ENCODE assay signal across 8 mouse cellular contexts in genomic region chr12:103433986-103434731, GRCm38 (mm10). TPM values are rescaled to one million over a fixed set of nuclear protein-coding genes. Genes with fewer than 3 reads are reported as not detected.
A peak's percentile ranks its signal among the peaks of the same experiment; 100 is the strongest.
DNase-seq lines count a peak whose midpoint lies in the region; ATAC-seq and TF ChIP-seq lines count a peak whose summit lies in the region.

Gene Ifi27, plus strand, starts transcription at chr12:103434211.

- H3K9ac ChIP-seq in heart, embryonic 15.5 days, result no peak within 1 kb of the TSS

- H3K9me3 ChIP-seq in heart, embryonic 15.5 days (replicated peaks), result no peaks in the 10 kb centered on the region

- peak within 1 kb of the TSS; percentile 48 for H3K4me2 ChIP-seq in heart, embryonic 15.5 days

- no peaks in the 10 kb centered on the region for H3K27me3 ChIP-seq in heart, embryonic 15.5 days

- DNase-seq in right cerebral cortex, adult 2 months (ENCODE audit: low spot score in 2 of 2), result peak; percentile 45 to 59
- no peak for DNase-seq in right cerebral cortex, postnatal 14 days
- DNase-seq in brain, embryonic 18.5 days (ENCODE audit: low read depth, low spot score), result peak; percentile 16
- DNase-seq in layer of hippocampus, adult 18-20 months (ENCODE audit: low spot score in 2 of 2), result peak; percentile 64 to 83
- DNase-seq in lung, adult 2 months, result peak; percentile 65
- peak; percentile 33 to 35 for DNase-seq in spleen, adult 18-20 months
- DNase-seq in cerebellum, adult 9-10 months, result no peak

- H3K4me3 ChIP-seq in heart, embryonic 15.5 days, result peak within 1 kb of the TSS; percentile 37
- H3K4me3 ChIP-seq in lung, adult 2 months (replicated peaks; ENCODE audit: extremely low read depth, low read depth, low read length), result peak within 1 kb of the TSS; percentile 75

- H3K4me1 ChIP-seq in heart, embryonic 15.5 days (replicated peaks), result no peaks in the 10 kb centered on the region; the same call in 1 of the 2 replicates
- H3K4me1 ChIP-seq in lung, adult 2 months (ENCODE audit: control insufficient read depth, insufficient read depth, low read length), result peaks cover 12% of the 10 kb centered on the region

- peak within 1 kb of the TSS; percentile 47 for H3K27ac ChIP-seq in heart, embryonic 15.5 days

- ATAC-seq in heart, embryonic 15.5 days (replicated peaks; ENCODE audit: insufficient number of reproducible peaks, insufficient read depth, low FRiP score, low read depth), result peak; percentile 87

- WGBS in heart, embryonic 15.5 days, result 49% methylated on average over 8 of the region's 8 CpGs
- 23% methylated on average over 8 of the region's 8 CpGs for WGBS in lung, adult 2 months

- TF ChIP-seq CTCF in lung, adult 2 months (IDR thresholded peaks at IDR 0.05; ENCODE audit: insufficient read depth, low read length), result no peak

- TF ChIP-seq POLR2A in lung, adult 2 months (IDR thresholded peaks at IDR 0.05; ENCODE audit: borderline replicate concordance, extremely low read depth, low read depth, low read length), result peak; percentile 76; the same call in 1 of the 2 replicates

- no peaks in the 10 kb centered on the region for H3K36me3 ChIP-seq in heart, embryonic 15.5 days

RNA-seq across cellular contexts. Expression of gene Ifi27, which starts in this region (rescaled TPM):
- 38.0 and 54.9 TPM in 2 replicates for polyA plus RNA-seq in heart, embryonic 15.5 days (2015; fragmentation: Nextera tagmentation; extraction: Ambion mirVana)
- total RNA-seq in layer of hippocampus, adult 18-20 months (2021), result 100 to 1,000 TPM; 119 to 120 TPM
- 339 and 380 TPM in 2 replicates for polyA plus RNA-seq in lung, adult 2 months (2012; rRNA removed)

Comparison
In these comparisons a context has a peak if more than half of its experiments do, and no peak if none do; other contexts are left out.
1. DNase-seq: peak in right cerebral cortex, adult 2 months (2 of 2), brain, embryonic 18.5 days (single experiment), layer of hippocampus, adult 18-20 months (2 of 2), lung, adult 2 months (single experiment) and spleen, adult 18-20 months (2 of 2); none in right cerebral cortex, postnatal 14 days (single experiment) and cerebellum, adult 9-10 months (single experiment).